Mouse (Mus musculus) hindbrain, embryonic 11.5 days (tissue): Measurements from ENCODE around the gene Hus1b. TPM values are rescaled to one million over a fixed set of nuclear protein-coding genes. Genes with fewer than 3 reads are reported as not detected.

Experiments used
- ATAC-seq: fragments of 200-750 bp; cut with Nextera tagmentation; 2 replicates; pipeline ENCODE4 v1.8.0; 2017; ENCODE audit warnings: mild to moderate bottlenecking, moderate TSS enrichment, moderate library complexity; ENCODE audit not compliant: low FRiP score
- DNase-seq: peaks from one replicate; pipeline ENCODE4 v3.0.0-alpha.2; 2015; ENCODE audit warnings: low spot score
- H3K27ac ChIP-seq: fragments of 300-500 bp; sonication (generic); 2 replicates; pipeline ENCODE4 v1.5.1; 2014; ENCODE audit warnings: mild to moderate bottlenecking, low read depth, low read length
- H3K27me3 ChIP-seq: fragments of 300-500 bp; sonication (generic); 2 replicates; pipeline ENCODE4 v1.6.1; 2014; ENCODE audit warnings: mild to moderate bottlenecking, low read length, moderate library complexity, mixed read lengths; ENCODE audit not compliant: control insufficient read depth, insufficient read depth
- H3K36me3 ChIP-seq: fragments of 300-500 bp; sonication (generic); 2 replicates; pipeline ENCODE4 v1.6.1; 2014; ENCODE audit warnings: mild to moderate bottlenecking, low read length, moderate library complexity, mixed read lengths; ENCODE audit not compliant: control insufficient read depth, insufficient read depth
- H3K4me1 ChIP-seq: fragments of 300-500 bp; sonication (generic); replicated peaks from 2 replicates; pipeline ENCODE4 v1.6.1; 2014; ENCODE audit warnings: low read length, mixed read lengths; ENCODE audit not compliant: control insufficient read depth, insufficient read depth
- H3K4me2 ChIP-seq: fragments of 300-500 bp; sonication (generic); replicated peaks from 2 replicates; pipeline ENCODE4 v1.6.1; 2014; ENCODE audit warnings: mild to moderate bottlenecking, low read depth, low read length
- H3K4me3 ChIP-seq: fragments of 300-500 bp; sonication (generic); 2 replicates; pipeline ENCODE4 v1.5.1; 2014; ENCODE audit warnings: low read depth, low read length
- H3K9ac ChIP-seq: fragments of 300-500 bp; sonication (generic); 2 replicates; pipeline ENCODE4 v1.6.1; 2014; ENCODE audit warnings: low read depth, low read length
- H3K9me3 ChIP-seq: fragments of 300-500 bp; sonication (generic); 2 replicates; pipeline ENCODE4 v1.6.1; 2016; ENCODE audit warnings: low read length; ENCODE audit not compliant: control insufficient read depth
- WGBS: fragments of 180-500 bp; shearing (Covaris S2); extraction: QIAGEN DNeasy Blood & Tissue Kit; methylation state at CpG from one replicate; pipeline ENCODE4 v1.1.7; 2014; 5-methylcytosine and 5-hydroxymethylcytosine counted together
- polyA plus RNA-seq: library from polyadenylated mRNA; unstranded; fragments of >200 nt; fragmentation: Nextera tagmentation; extraction: Ambion mirVana; gene quantifications from 2 replicates; pipeline ENCODE4 v1.2.1, GENCODE M21; 2014

Gene Hus1b
- polyA plus RNA-seq, 1 experiment from 2014 or later: not detected

GRCm38 (mm10) chr13:30902286-30902685 lies 45.3 kb downstream of the Hus1b start:
- Histone ChIP-seq H3K9me3 (no peaks in the 10 kb centered on the region), H3K9ac (no peak overlapping the region), H3K27ac (no peak overlapping the region), H3K4me1 (no peaks in the 10 kb centered on the region), H3K36me3 (no peaks in the 10 kb centered on the region), H3K4me3 (no peak overlapping the region), H3K27me3 (no peaks in the 10 kb centered on the region), H3K4me2 (no peak overlapping the region)
- WGBS: 49% methylated on average over 2 of the region's 2 CpGs
- ATAC-seq: no peak
- DNase-seq: no peak

DNA sequence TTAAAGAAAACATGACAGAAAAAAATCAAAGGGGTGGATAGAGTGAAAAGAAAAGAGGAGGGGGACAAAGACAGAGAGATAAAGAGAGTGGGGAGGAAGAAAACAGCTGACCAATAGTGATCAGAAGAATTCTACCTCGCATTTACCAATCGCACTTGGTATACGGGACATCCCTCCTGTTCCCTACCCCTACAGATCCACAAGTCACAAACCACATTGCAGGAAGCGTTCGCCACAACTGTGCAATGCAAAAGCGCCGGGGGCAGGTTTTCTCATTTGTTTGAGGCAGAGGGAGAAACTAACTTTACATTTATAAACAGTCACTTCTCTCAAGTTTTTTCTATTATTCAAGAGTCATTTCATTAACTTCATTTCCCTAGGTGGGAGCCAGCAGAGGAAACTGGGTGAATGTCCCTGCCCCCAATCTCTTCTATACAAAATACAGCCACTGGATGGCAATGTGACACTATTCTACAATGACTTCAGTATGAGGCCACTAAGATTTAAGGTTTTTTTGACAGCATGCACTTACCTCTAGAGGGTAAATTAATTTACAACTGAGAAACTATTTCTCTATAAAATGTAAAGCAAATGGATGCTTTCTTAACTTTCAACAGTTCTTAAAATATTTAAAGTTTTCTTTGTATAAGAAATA lies 46.0 kb downstream of the Hus1b start:
- ATAC-seq: no peak
- Histone ChIP-seq H3K9me3 (no peaks in the 10 kb centered on the region), H3K4me2 (no peak overlapping the region), H3K4me1 (no peaks in the 10 kb centered on the region), H3K27ac (no peak overlapping the region), H3K9ac (no peak overlapping the region), H3K27me3 (no peaks in the 10 kb centered on the region), H3K4me3 (no peak overlapping the region), H3K36me3 (no peaks in the 10 kb centered on the region)
- no peak for DNase-seq
- WGBS: 85% methylated on average over 7 of the region's 7 CpGs

Other genes with a start within 250 kb of the Hus1b start
- gene Irf4, start 198.5 kb downstream of the Hus1b start, polyA plus RNA-seq: 0.03 and 0.06 TPM in 2 replicates
- 41.2 and 45.8 TPM in 2 replicates for gene Exoc2, start 26.3 kb upstream of the Hus1b start, polyA plus RNA-seq
- not detected in 2 replicates for gene Gm5447, start 26.4 kb upstream of the Hus1b start, polyA plus RNA-seq